Mouse (Mus musculus) induced T-regulatory cell, adult 2 months (primary cell): ENCODE measurements around the gene Hyal6.

Experiments used
- DNase-seq: peaks from one replicate; pipeline ENCODE4 v3.0.0-alpha.2; 2012; ENCODE audit warnings: low read depth

Hyal6 gene

GRCm38 (mm10) chr6:24732945-24733344 lies at the start of gene Hyal6:
TSS of gene Hyal6 (plus strand) at chr6:24733245.
- DNase-seq, result no peak

GRCm38 (mm10) chr6:24687871-24688270 lies 45.2 kb upstream of the Hyal6 start:
- DNase-seq, result no peak

GRCm38 (mm10) chr6:24694455-24695410 lies 38.3 kb upstream of the Hyal6 start:
- no peak for DNase-seq

GRCm38 (mm10) chr6:24696117-24696516 lies 36.9 kb upstream of the Hyal6 start:
- no peak for DNase-seq

- no peak for DNase-seq
Measured at GRCm38 (mm10) chr6:24697216-24697615, 35.8 kb upstream of the Hyal6 start.

GRCm38 (mm10) chr6:24707090-24707489 lies 26.0 kb upstream of the Hyal6 start:
- no peak for DNase-seq

GRCm38 (mm10) chr6:24707499-24707898 lies 25.5 kb upstream of the Hyal6 start:
- no peak for DNase-seq

GRCm38 (mm10) chr6:24721317-24722099 lies 11.5 kb upstream of the Hyal6 start:
- peak; percentile 54 for DNase-seq

GRCm38 (mm10) chr6:24728130-24728529 lies 4.9 kb upstream of the Hyal6 start:
- no peak for DNase-seq

- no peak for DNase-seq
Measured at GRCm38 (mm10) chr6:24734565-24734964, 1.5 kb downstream of the Hyal6 start.

GRCm38 (mm10) chr6:24748029-24748428 lies 15.0 kb downstream of the Hyal6 start, which contains the start of gene Hyal4:
TSS of gene Hyal4 (plus strand) at chr6:24748329.
- DNase-seq, result no peak

GRCm38 (mm10) chr6:24759281-24759680 lies 26.2 kb downstream of the Hyal6 start:
- no peak for DNase-seq

- DNase-seq, result no peak
Measured at GRCm38 (mm10) chr6:24766261-24766660, 33.2 kb downstream of the Hyal6 start.

GRCm38 (mm10) chr6:24779182-24779581 lies 46.1 kb downstream of the Hyal6 start:
- no peak for DNase-seq

GRCm38 (mm10) chr6:24790888-24791287 lies 57.8 kb downstream of the Hyal6 start, which contains the start of gene Spam1:
TSS of gene Spam1 (plus strand) at chr6:24791188.
- no peak for DNase-seq
